Mouse (Mus musculus) embryonic facial prominence, embryonic 10.5 days (tissue): ENCODE data around the gene Gm13103. TPM values are rescaled to one million over a fixed set of nuclear protein-coding genes. Genes with fewer than 3 reads are reported as not detected.
"Not testable (repeated sequence)": the region's sequence is repeated elsewhere in the genome, so short reads cannot be mapped to it uniquely, and the experiment has no call there.

Source experiments
- DNase-seq: peaks from one replicate; pipeline ENCODE4 v3.0.0-alpha.2; 2017; ENCODE audit warnings: low spot score
- H3K27ac ChIP-seq: fragments of 300-500 bp; sonication (generic); replicated peaks from 2 replicates; pipeline ENCODE4 v1.5.1; 2016; ENCODE audit warnings: mild to moderate bottlenecking
- H3K27me3 ChIP-seq: fragments of 300-500 bp; sonication (generic); replicated peaks from 2 replicates; pipeline ENCODE4 v1.6.1; 2016; ENCODE audit warnings: low read depth, mild to moderate bottlenecking; ENCODE audit not compliant: poor library complexity, severe bottlenecking
- H3K36me3 ChIP-seq: fragments of 300-500 bp; sonication (generic); replicated peaks from 2 replicates; pipeline ENCODE4 v1.6.1; 2016; ENCODE audit warnings: mild to moderate bottlenecking, moderate library complexity
- H3K4me1 ChIP-seq: fragments of 300-500 bp; sonication (generic); 2 replicates; pipeline ENCODE4 v1.6.1; 2016
- H3K4me3 ChIP-seq: fragments of 300-500 bp; sonication (generic); 2 replicates; pipeline ENCODE4 v1.5.1; 2016; ENCODE audit warnings: mild to moderate bottlenecking, moderate library complexity
- H3K9me3 ChIP-seq: fragments of 300-500 bp; sonication (generic); 2 replicates; pipeline ENCODE4 v1.6.1; 2016; ENCODE audit warnings: mild to moderate bottlenecking
- whole genome bisulfite sequencing: fragments of 180-500 bp; shearing (Covaris S2); methylation state at CpG from one replicate; pipeline ENCODE4 v1.1.7; 2016; 5-methylcytosine and 5-hydroxymethylcytosine counted together
- polyA plus RNA-seq: library from polyadenylated mRNA; unstranded; fragments of >200 nt; fragmentation: Nextera tagmentation; extraction: Ambion mirVana; gene quantifications from 2 replicates; pipeline ENCODE4 v1.2.1, GENCODE M21; 2016

The Gm13103 gene
- polyA plus RNA-seq: not detected in 2 replicates

DNA sequence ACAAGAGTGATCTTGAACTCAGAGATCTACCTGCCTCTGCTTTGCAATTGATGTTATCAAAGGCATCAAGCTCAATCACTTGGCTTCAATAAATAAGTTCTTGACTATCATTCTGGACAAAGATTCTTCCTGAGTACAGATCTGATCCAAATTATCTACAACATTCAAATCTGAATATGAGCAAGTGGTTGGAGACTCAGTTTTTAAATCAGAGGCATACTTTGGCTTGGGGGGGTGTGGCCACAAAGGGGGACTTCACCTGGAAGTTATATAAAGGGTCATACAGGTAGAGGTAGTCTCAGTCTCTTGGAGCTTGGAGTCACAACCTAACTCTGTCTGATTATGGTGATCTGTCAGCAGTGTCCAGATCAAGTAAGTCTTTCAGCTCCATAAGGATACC is at the start of gene Gm13103:
Gene Gm13103 (plus strand): TSS at position 301 of the 400 bp plus-strand sequence.
- H3K27me3 ChIP-seq, H3K4me3 ChIP-seq, DNase-seq, H3K36me3 ChIP-seq, H3K4me1 ChIP-seq, H3K27ac ChIP-seq: not testable (repeated sequence)
- peaks cover 39% of the 10 kb centered on the region for H3K9me3 ChIP-seq

DNA sequence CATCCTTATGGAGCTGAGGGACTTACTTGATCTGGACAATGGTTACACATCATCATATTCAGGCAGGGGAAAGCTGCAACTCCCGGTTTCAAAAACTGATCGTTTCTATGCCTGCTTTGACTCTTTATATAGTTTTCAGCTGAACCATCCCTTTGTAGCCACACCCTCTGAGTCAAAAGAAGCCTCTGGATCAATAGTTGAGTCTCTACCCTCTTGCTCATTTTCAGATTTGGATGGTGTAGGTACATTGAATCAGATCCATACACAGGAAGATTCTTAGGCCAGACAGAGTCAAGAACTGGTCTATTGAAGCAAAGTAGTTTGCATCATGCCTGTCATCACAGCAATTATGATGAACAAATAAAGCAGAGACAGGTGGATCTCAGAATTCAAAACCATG is 30.3 kb upstream of the Gm13103 start, which contains the start of gene Gm13084:
Gene Gm13084 (minus strand): TSS at position 101 of the 400 bp plus-strand sequence.
- WGBS: 80% methylated on average over 2 of the region's 2 CpGs
- H3K4me1 ChIP-seq: no peaks in the 10 kb centered on the region

DNA sequence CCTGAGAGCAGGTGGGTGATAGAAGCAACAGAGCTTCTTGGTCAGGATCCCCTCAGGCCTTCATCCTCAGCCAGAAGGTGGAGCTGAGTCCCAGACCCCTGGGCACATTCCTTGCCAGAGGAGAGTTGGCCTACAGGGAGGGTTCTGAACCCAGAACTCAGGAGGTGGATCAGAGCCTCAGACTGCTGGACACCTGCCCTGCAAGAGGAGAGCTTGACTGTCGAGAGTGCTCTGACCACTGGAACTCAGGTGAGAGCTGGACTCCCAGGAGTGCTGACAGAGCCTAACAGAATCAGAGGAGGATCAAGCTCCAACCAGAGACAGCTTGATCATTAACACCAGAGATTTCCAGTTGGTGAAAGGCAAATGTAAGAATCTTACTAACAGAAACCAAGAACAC is 36.1 kb downstream of the Gm13103 start:
- DNase-seq, H3K36me3 ChIP-seq, H3K27ac ChIP-seq, H3K4me1 ChIP-seq, H3K27me3 ChIP-seq, H3K4me3 ChIP-seq: not testable (repeated sequence)
- peaks cover 27% of the 10 kb centered on the region for H3K9me3 ChIP-seq
- 83% methylated on average over 1 of the region's 1 CpGs for WGBS

More for the DNA sequence above, 30.3 kb upstream of the Gm13103 start, which contains the start of gene Gm13084:
- Histone ChIP-seq H3K36me3 (no peaks in the 10 kb centered on the region), H3K27me3 (no peaks in the 10 kb centered on the region), H3K9me3 (peaks cover 29% of the 10 kb centered on the region; the same call in 1 of the 2 replicates), H3K27ac (no peak within 1 kb of the TSS), H3K4me3 (no peak within 1 kb of the TSS)
- DNase-seq: no peak

DNA sequence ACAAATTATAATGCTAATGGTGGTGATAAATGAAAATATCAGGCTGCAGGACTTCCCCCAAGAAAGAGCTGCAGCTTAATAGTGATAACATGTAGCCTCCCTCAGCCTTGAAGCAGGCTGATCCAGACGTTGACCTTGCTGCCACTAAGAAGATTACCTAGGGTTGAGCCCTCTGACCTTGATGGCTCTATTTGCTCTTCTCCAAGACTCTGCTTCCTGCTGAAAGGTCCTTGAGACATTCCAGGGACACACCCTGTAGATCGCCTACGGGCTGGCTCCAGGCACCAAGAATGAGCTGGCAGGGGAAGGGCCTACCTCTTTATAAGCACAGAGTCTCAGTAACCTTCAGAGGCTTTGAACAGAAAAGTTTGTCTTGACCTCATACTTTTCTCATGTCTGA is 48.1 kb downstream of the Gm13103 start:
- WGBS: 90% methylated on average over 3 of the region's 3 CpGs
- H3K36me3 ChIP-seq, H3K27ac ChIP-seq: not testable (repeated sequence)

DNA sequence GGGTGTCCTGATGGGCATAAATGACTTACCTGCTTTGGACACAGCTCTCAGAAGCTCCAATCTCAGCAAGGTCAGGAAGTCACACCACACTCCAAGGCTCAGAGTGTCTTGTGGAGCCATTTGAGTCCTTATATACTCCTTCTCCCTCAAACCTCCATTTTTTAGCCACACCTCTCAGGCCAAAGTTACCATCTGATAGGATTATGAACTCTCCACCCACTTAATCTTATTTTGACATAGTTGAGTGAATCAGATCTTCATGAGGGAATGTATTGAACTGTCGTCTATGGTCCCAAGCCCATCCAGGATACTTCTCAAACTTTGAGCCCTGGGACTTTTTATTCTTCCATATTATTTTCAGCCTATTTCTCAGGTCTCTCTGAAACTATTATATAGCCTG is 54.0 kb downstream of the Gm13103 start, which contains the start of gene Pramef6:
Gene Pramef6 (minus strand): TSS at position 101 of the 400 bp plus-strand sequence.
- not testable (repeated sequence) for H3K4me1 ChIP-seq, H3K4me3 ChIP-seq, H3K27ac ChIP-seq, H3K27me3 ChIP-seq, DNase-seq, H3K36me3 ChIP-seq
- H3K9me3 ChIP-seq: peaks cover 32% of the 10 kb centered on the region
- WGBS: 86% methylated on average over 1 of the region's 1 CpGs

More for the DNA sequence above, 48.1 kb downstream of the Gm13103 start:
- not testable (repeated sequence) for H3K27me3 ChIP-seq, DNase-seq, H3K4me3 ChIP-seq, H3K4me1 ChIP-seq
- H3K9me3 ChIP-seq: peaks cover 45% of the 10 kb centered on the region

Other genes with a start within 250 kb of the Gm13103 start
- gene Gm13083, start 231.5 kb upstream of the Gm13103 start, polyA plus RNA-seq: not detected in 2 replicates
- not detected in 2 replicates for gene Gm13088, start 189.3 kb upstream of the Gm13103 start, polyA plus RNA-seq
- not detected in 2 replicates for gene Gm13089, start 143.8 kb upstream of the Gm13103 start, polyA plus RNA-seq
- not detected in 2 replicates for gene Gm13078, start 127.0 kb upstream of the Gm13103 start, polyA plus RNA-seq
- gene Gm13023, start 57.1 kb upstream of the Gm13103 start, polyA plus RNA-seq: not detected in 2 replicates
- gene Gm13084, start 30.4 kb upstream of the Gm13103 start, polyA plus RNA-seq: not detected in 2 replicates
- gene Pramef6, start 53.9 kb downstream of the Gm13103 start, polyA plus RNA-seq: not detected in 2 replicates
- not detected in 2 replicates for gene Pramef25, start 104.5 kb downstream of the Gm13103 start, polyA plus RNA-seq
- gene Gm13101, start 120.5 kb downstream of the Gm13103 start, polyA plus RNA-seq: not detected in 2 replicates
- not detected in 2 replicates for gene Pramef17, start 147.9 kb downstream of the Gm13103 start, polyA plus RNA-seq
- not detected in 2 replicates for gene Pramel4, start 212.6 kb downstream of the Gm13103 start, polyA plus RNA-seq